Mouse (Mus musculus) urinary bladder, adult 2 months (tissue): ENCODE measurements around the gene Zfp961. TPM values are rescaled to one million over a fixed set of nuclear protein-coding genes. Genes with fewer than 3 reads are reported as not detected.
"Not testable (repeated sequence)": the region's sequence is repeated elsewhere in the genome, so short reads cannot be mapped to it uniquely, and the experiment has no call there.

Experiments
- DNase-seq: peaks from one replicate; pipeline ENCODE4 v3.0.0; 2022; ENCODE audit warnings: low spot score
- polyA plus RNA-seq: library from polyadenylated mRNA; depleted of rRNA; stranded (reverse); fragments of >200 nt; gene quantifications from 2 replicates; pipeline ENCODE4 v1.2.3, GENCODE M21; 2012; rRNA removed

Zfp961 gene
- polyA plus RNA-seq, 1 experiment: 21.7 TPM

GRCm38 (mm10) chr8:72018141-72018540 lies 67.3 kb downstream of the Zfp961 start:
- no peak for DNase-seq

- not testable (repeated sequence) for DNase-seq
Observed at GRCm38 (mm10) chr8:72019022-72019421, 68.2 kb downstream of the Zfp961 start.

DNA sequence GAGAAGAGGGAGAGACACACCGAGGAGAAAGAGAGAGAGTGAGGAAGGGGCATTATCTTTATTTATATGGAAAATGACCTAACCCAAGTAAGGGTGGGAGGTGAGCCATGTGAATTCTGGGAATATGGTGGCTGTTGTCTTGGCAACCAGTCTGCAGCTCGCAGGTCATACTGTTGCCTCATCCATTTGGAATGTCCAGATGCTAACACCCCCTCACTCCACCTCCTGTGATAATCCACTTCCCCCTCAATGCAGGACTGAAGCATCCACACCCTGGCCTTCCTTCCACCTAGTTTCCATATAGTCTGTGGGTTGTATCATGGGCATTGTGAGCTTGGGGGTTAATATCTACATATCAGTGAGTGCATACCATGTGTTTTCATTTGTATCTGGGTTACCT lies 69.0 kb downstream of the Zfp961 start:
- DNase-seq: no peak

DNA sequence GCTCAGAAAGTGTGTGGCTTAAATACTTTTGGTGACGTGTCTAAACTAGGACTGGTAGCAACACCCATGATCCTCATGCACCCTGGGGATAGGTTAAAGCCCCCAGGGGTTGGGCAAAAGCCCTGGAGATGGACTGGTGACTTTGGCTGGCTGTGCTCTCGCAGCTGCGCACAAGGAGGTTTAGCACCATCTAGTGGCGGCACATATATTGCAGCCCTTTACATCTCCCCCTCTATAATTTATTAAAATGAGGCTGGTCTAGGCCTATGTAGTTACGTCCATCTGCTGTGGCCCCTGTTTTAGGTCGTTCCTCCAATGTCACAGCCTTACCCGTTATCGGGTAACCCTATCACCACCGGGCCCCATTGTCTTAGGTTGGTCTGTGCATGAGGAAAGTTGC lies 74.0 kb downstream of the Zfp961 start:
- DNase-seq: not testable (repeated sequence)

DNA sequence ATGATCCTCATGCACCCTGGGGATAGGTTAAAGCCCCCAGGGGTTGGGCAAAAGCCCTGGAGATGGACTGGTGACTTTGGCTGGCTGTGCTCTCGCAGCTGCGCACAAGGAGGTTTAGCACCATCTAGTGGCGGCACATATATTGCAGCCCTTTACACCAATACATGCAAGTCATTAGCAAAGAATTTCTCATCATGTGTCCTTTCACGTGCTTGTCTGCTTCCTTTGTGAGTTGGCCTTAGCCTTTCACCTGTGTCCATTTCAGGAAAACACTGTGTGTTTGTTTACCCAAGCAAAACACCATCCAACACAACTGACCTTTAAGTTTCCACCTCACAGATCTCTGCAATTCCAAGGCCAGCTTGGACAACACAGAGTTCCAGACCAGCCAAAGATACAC lies 82.1 kb downstream of the Zfp961 start:
- DNase-seq: not testable (repeated sequence)

DNA sequence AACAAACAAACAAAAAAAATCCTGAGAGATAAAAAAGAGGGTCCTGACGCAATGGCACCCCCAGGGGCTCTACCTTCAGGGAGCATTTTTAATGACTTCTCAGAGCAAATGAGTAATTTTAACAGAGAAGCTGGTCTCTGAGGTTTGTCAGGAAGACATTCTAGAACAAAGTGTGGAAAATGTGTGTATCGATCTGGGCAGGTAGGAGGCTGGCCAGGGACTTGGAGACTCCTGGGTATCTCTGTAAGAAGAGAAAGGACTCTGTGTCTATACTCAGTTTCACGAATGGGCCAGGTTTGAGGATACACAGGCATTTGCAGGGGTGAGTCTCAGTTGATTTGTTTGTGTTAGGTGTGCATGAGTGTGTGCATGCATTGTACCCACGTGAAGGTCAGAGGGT lies 90.1 kb downstream of the Zfp961 start, which contains the start of gene Olfr372:
Gene Olfr372 (plus strand): TSS at position 301 of the 400 bp plus-strand sequence.
- DNase-seq: not testable (repeated sequence)

- no peak for DNase-seq
Observed at GRCm38 (mm10) chr8:72042493-72042892, 91.7 kb downstream of the Zfp961 start.

Other genes with a start within 250 kb of the Zfp961 start
- gene B3gnt3, start 249.2 kb upstream of the Zfp961 start, polyA plus RNA-seq: 4.8 and 7.4 TPM in 2 replicates
- 4.5 and 5.3 TPM in 2 replicates for gene Fcho1, start 225.3 kb upstream of the Zfp961 start, polyA plus RNA-seq
- gene Zfp709, start 69.0 kb upstream of the Zfp961 start, polyA plus RNA-seq: 2.0 and 2.7 TPM in 2 replicates
- gene Zfp882, start 42.4 kb upstream of the Zfp961 start, polyA plus RNA-seq: 2.1 and 2.6 TPM in 2 replicates
- 17.0 and 20.5 TPM in 2 replicates for gene Zfp617, start 42.4 kb upstream of the Zfp961 start, polyA plus RNA-seq
- 3.6 TPM in 2 replicates for gene Cyp4f18, start 58.6 kb downstream of the Zfp961 start, polyA plus RNA-seq
- gene Olfr372, start 90.2 kb downstream of the Zfp961 start, polyA plus RNA-seq: not detected in 2 replicates
- gene Olfr373, start 132.1 kb downstream of the Zfp961 start, polyA plus RNA-seq: not detected in 2 replicates
- not detected in 2 replicates for gene Olfr374, start 156.0 kb downstream of the Zfp961 start, polyA plus RNA-seq
- gene Tpm4, start 183.9 kb downstream of the Zfp961 start, polyA plus RNA-seq: 200 and 234 TPM in 2 replicates
- 82.2 and 89.4 TPM in 2 replicates for gene Rab8a, start 210.2 kb downstream of the Zfp961 start, polyA plus RNA-seq
- 0.23 and 0.24 TPM in 2 replicates for gene Hsh2d, start 238.6 kb downstream of the Zfp961 start, polyA plus RNA-seq